Mouse (Mus musculus): ENCODE data around the gene Gm11634. TPM values are rescaled to one million over a fixed set of nuclear protein-coding genes. Genes with fewer than 3 reads are reported as not detected.
A peak's percentile ranks its signal among the peaks of the same experiment; 100 is the strongest.

The Gm11634 gene
- total and polyA plus RNA-seq, 3 experiments = not detected

DNA sequence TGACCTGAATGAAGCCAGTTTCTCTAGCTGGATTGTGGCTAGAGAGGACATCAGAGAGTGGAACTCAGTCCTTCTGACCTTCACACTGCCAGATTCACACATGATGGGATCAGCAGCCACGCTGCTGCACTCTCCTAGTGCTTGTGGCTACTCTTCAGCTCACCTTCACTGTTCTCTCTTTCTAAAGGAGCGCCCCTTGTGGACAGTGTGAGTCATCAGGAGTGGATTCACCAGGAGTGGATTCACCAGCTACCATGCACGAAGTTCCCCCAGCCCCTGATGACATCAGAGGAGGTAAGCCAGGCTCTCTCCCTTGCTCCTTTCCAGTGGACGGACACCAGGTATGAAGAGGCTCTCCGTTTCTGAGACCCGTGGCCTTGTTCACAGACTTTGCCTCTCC, 22.9 kb downstream of the Gm11634 start:
- Histone ChIP-seq H3K36me3 (replicated peaks) (peaks cover 97% of the 10 kb centered on the region), H3K4me1 (ENCODE audit: insufficient read depth, low read depth, low read length) (peaks cover 6% of the 10 kb centered on the region; the same call in 1 of the 2 replicates), H3K4me3 (ENCODE audit: low read depth, low read length) (no peak overlapping the region), H3K27me3 (ENCODE audit: insufficient read depth, low read length) (no peaks in the 10 kb centered on the region), H3K9me3 (replicated peaks) (no peaks in the 10 kb centered on the region)
- no peak for TF ChIP-seq POLR2AphosphoS5 (IDR thresholded peaks at IDR 0.05; ENCODE audit: insufficient replicate concordance, low read depth, low read length)
- TF ChIP-seq TAL1 (conservative IDR thresholded peaks at IDR 0.05; ENCODE audit: low read depth, low read length) = no peak
- no peak for TF ChIP-seq GATA2 (IDR thresholded peaks at IDR 0.05; ENCODE audit: borderline replicate concordance, low read depth, low read length)
- no peak for TF ChIP-seq GATA1 (IDR thresholded peaks at IDR 0.05; ENCODE audit: borderline replicate concordance, low read length)
- TF ChIP-seq CTCF (IDR thresholded peaks at IDR 0.05; ENCODE audit: low read depth, low read length) = no peak
- DNase-seq (ENCODE audit: low spot score) = no peak
- ATAC-seq (ENCODE audit: extremely low read depth, insufficient number of reproducible peaks, low FRiP score, poor library complexity, severe bottlenecking) = no peak

DNA sequence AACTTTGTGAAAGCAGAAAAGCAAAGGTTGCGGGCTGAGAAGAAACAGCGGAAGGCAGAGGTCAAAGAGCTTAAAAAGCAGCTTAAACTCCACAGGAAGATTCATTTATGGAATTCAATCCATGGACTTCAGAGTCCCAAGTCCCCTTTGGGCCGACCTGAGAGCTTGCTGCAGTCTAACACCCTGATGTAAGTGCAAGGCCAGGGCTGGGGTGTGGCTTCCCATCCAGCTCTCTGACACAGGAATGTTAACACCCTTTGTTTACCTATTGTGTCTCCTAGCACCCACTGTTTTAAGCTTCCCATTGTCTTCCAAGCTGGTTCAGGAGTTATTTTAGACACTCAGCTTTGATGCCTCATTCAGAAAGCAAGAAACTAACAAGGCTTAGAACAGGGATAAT, 30.6 kb downstream of the Gm11634 start:
- Histone ChIP-seq H3K4me1 (ENCODE audit: insufficient read depth, low read depth, low read length) (no peaks in the 10 kb centered on the region), H3K36me3 (replicated peaks) (peaks cover 91% of the 10 kb centered on the region), H3K4me3 (ENCODE audit: low read depth, low read length) (no peak overlapping the region), H3K9me3 (replicated peaks) (no peaks in the 10 kb centered on the region), H3K27me3 (ENCODE audit: insufficient read depth, low read length) (no peaks in the 10 kb centered on the region)
- no peak for DNase-seq (ENCODE audit: low spot score)
- no peak for TF ChIP-seq GATA1 (IDR thresholded peaks at IDR 0.05; ENCODE audit: borderline replicate concordance, low read length)
- TF ChIP-seq GATA2 (IDR thresholded peaks at IDR 0.05; ENCODE audit: borderline replicate concordance, low read depth, low read length) = no peak
- no peak for ATAC-seq (ENCODE audit: extremely low read depth, insufficient number of reproducible peaks, low FRiP score, poor library complexity, severe bottlenecking)

DNA sequence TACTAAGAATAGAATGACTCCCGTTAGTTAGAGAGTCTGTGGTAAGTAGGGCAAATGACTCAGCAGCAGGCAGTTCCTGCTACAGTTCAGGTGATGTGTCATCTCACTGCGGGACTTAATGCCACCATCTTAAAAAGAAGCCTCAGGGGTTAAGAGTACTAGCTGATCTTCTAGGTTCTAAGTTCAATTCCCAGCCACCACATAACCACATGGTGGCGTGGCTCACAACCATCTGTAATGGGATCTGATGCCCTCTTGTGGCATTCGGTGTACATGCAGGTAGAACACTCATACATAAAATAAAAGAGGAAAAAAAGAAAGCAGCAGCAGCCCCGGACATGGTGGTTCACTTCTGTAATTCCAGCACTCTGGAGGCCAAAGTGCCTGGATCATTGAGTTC, 36.7 kb downstream of the Gm11634 start:
- peaks cover 8% of the 10 kb centered on the region; the same call in 1 of the 2 replicates for H3K4me1 ChIP-seq (ENCODE audit: insufficient read depth, low read depth, low read length)
- no peak overlapping the region for H3K4me3 ChIP-seq (ENCODE audit: low read depth, low read length)
- peaks cover 87% of the 10 kb centered on the region for H3K36me3 ChIP-seq (replicated peaks)
- no peaks in the 10 kb centered on the region for H3K9me3 ChIP-seq (replicated peaks)
- DNase-seq (ENCODE audit: low spot score) (no peak), ATAC-seq (ENCODE audit: extremely low read depth, insufficient number of reproducible peaks, low FRiP score, poor library complexity, severe bottlenecking) (no peak)
- no peaks in the 10 kb centered on the region for H3K27me3 ChIP-seq (ENCODE audit: insufficient read depth, low read length)
- TF ChIP-seq GATA1 (IDR thresholded peaks at IDR 0.05; ENCODE audit: borderline replicate concordance, low read length) = no peak
- TF ChIP-seq CTCF (IDR thresholded peaks at IDR 0.05; ENCODE audit: low read depth, low read length) = peak; percentile 48
- TF ChIP-seq TAL1 (conservative IDR thresholded peaks at IDR 0.05; ENCODE audit: low read depth, low read length) = no peak

DNA sequence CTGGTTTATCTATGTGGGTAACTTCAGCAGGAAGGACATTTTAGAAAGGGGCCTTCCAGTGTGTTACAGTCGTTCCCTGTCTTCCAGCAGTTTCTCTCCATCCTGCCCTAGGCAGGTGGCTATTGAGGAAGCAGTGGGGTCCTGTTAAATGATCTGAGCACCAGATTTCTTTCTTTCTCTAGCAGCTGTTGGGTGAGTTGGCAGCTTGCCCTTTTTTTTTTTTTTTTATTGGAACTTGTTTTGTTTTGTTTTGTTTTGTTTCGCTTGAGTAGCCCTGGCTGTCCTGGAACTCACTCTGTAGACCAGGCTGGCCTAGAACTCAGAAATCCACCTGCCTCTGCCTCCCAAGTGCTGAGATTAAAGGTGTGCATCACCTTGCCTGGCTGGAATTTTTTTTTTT, 42.1 kb downstream of the Gm11634 start:
- Histone ChIP-seq H3K36me3 (replicated peaks) (peaks cover 67% of the 10 kb centered on the region), H3K27me3 (ENCODE audit: insufficient read depth, low read length) (no peaks in the 10 kb centered on the region), H3K4me3 (ENCODE audit: low read depth, low read length) (no peak overlapping the region), H3K9me3 (replicated peaks) (no peaks in the 10 kb centered on the region), H3K4me1 (ENCODE audit: insufficient read depth, low read depth, low read length) (peaks cover 19% of the 10 kb centered on the region)
- TF ChIP-seq TAL1 (conservative IDR thresholded peaks at IDR 0.05; ENCODE audit: low read depth, low read length) (no peak), POLR2AphosphoS5 (IDR thresholded peaks at IDR 0.05; ENCODE audit: insufficient replicate concordance, low read depth, low read length) (no peak), GATA1 (IDR thresholded peaks at IDR 0.05; ENCODE audit: borderline replicate concordance, low read length) (no peak), GATA2 (IDR thresholded peaks at IDR 0.05; ENCODE audit: borderline replicate concordance, low read depth, low read length) (no peak)
- DNase-seq (ENCODE audit: low spot score) (no peak), ATAC-seq (ENCODE audit: extremely low read depth, insufficient number of reproducible peaks, low FRiP score, poor library complexity, severe bottlenecking) (no peak)

DNA sequence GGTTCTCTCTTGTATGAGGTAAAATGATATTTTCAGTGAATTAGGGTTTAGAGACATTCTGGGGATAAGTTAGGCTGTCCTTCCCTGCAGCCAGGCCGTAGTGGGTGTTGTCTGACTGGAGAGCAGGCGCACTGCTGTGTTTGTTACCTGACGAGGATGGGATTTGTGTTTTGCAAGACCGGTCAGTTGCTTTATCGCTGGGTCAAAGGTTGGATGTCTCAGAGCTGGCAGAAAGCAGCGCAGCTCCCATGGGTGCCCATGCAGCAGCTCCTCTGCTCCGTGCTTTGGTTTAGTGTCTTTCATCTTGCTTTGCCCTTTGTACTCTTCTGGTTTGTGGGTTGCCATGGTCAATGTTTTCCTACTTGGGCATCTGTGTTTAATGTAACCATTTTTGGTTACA, 42.5 kb downstream of the Gm11634 start:
- DNase-seq (ENCODE audit: low spot score) = no peak
- H3K9me3 ChIP-seq (replicated peaks) = no peaks in the 10 kb centered on the region
- H3K27me3 ChIP-seq (ENCODE audit: insufficient read depth, low read length) = no peaks in the 10 kb centered on the region
- peaks cover 19% of the 10 kb centered on the region for H3K4me1 ChIP-seq (ENCODE audit: insufficient read depth, low read depth, low read length)
- no peak overlapping the region for H3K4me3 ChIP-seq (ENCODE audit: low read depth, low read length)
- H3K36me3 ChIP-seq (replicated peaks) = peaks cover 64% of the 10 kb centered on the region
- no peak for TF ChIP-seq CTCF (IDR thresholded peaks at IDR 0.05; ENCODE audit: low read depth, low read length)
- TF ChIP-seq TAL1 (conservative IDR thresholded peaks at IDR 0.05; ENCODE audit: low read depth, low read length) = no peak
- ATAC-seq (ENCODE audit: extremely low read depth, insufficient number of reproducible peaks, low FRiP score, poor library complexity, severe bottlenecking) = no peak

DNA sequence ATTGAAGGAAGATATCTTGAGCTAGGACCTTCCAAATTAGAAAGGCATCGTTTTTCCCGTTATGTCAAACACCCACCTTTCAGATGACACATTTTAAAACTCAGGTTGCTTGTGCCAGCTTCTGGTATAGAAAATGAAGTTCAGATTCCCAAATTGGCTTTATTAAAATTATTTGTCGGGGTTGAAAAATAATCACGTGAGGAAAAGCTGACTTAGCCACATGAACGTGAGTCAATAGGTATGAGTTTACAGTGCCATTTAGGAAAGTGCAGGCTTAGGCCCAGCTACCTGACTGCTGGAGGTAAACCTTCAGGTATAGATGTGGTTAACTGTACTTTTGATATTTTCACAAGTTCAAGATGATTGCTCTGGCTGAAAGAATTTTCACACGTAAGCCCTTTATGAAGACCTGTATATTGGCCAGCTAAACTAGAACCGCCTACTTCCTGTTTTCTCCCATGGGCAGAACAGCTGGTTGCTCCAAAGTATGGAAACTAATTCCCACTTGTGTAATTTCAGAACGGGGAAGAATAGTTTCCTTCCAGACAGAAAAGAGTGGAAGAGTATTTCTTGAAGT, 45.6 kb downstream of the Gm11634 start:
- Histone ChIP-seq H3K4me1 (ENCODE audit: insufficient read depth, low read depth, low read length) (peaks cover 24% of the 10 kb centered on the region), H3K4me3 (ENCODE audit: low read depth, low read length) (peak overlapping the region; percentile 73), H3K36me3 (replicated peaks) (peaks cover 44% of the 10 kb centered on the region), H3K9me3 (replicated peaks) (no peaks in the 10 kb centered on the region), H3K27me3 (ENCODE audit: insufficient read depth, low read length) (no peaks in the 10 kb centered on the region)
- TF ChIP-seq GATA2 (IDR thresholded peaks at IDR 0.05; ENCODE audit: borderline replicate concordance, low read depth, low read length) (no peak), POLR2AphosphoS5 (IDR thresholded peaks at IDR 0.05; ENCODE audit: insufficient replicate concordance, low read depth, low read length) (no peak), TAL1 (conservative IDR thresholded peaks at IDR 0.05; ENCODE audit: low read depth, low read length) (no peak), CTCF (IDR thresholded peaks at IDR 0.05; ENCODE audit: low read depth, low read length) (no peak), GATA1 (IDR thresholded peaks at IDR 0.05; ENCODE audit: borderline replicate concordance, low read length) (no peak)
- no peak for DNase-seq (ENCODE audit: low spot score)
- no peak for ATAC-seq (ENCODE audit: extremely low read depth, insufficient number of reproducible peaks, low FRiP score, poor library complexity, severe bottlenecking)

Measured in G1E (cell line).